Mouse (Mus musculus) E14TG2a.4 (cell line): ENCODE results near the gene Cxcr5.

ENCODE experiments used
- CTCF ChIP-seq: conservative IDR thresholded peaks from 2 replicates; pipeline ENCODE4 v1.5.1; 2014; ENCODE audit warnings: low read length
- NANOG ChIP-seq: IDR thresholded peaks from 2 replicates; pipeline ENCODE4 v1.6.1; 2014; ENCODE audit warnings: borderline replicate concordance, low read length, mixed read lengths
- POU5F1 ChIP-seq: IDR thresholded peaks from 2 replicates; pipeline ENCODE4 v1.6.1; 2014; ENCODE audit warnings: low read length, borderline replicate concordance

GRCm38 (mm10) chr9:44539816-44540421, 21.8 kb downstream of the Cxcr5 start:
- TF ChIP-seq CTCF (no peak), NANOG (no peak), POU5F1 (no peak)
